Mouse (Mus musculus) retina, postnatal 7 days (tissue): Measurements from ENCODE around the gene Wdfy3.

Experiments
- DNase-seq: peaks from one replicate; pipeline ENCODE4 v3.0.0-alpha.2; 2012; ENCODE audit warnings: low read depth, low spot score

Gene Wdfy3

DNA sequence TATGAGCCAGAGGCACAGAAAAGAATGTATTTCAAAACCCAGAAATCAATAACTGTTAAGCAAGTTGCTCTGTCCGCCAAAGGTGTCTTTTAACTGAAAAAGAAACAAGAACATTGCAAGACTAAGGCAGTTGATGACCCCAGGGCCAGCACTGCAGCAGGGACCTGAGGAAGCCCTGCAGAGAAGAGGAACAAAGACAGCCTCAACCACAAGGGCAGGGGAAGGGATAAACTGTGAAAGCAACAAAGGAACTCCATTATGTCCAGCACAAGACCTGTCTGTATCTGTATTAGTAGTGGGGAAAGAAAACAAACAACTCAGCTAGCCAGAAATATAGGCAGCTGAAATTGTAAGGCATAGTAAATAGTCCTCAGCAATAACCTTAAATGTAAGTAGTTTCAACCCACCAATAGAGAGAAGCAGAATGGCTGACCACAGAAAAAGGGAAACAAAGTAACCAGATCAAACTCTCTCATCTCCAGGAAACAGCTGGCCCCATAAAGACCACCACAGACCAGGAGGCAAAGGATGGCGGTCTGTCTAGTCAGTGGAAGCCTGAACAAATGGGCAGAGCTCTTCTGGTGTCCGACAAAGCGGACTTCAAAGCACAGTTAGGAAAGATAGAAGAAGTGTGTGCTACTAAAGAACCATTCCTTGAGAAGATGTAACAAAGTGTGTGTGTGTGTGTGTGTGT is 283.7 kb downstream of the Wdfy3 start:
- DNase-seq: no peak

DNA sequence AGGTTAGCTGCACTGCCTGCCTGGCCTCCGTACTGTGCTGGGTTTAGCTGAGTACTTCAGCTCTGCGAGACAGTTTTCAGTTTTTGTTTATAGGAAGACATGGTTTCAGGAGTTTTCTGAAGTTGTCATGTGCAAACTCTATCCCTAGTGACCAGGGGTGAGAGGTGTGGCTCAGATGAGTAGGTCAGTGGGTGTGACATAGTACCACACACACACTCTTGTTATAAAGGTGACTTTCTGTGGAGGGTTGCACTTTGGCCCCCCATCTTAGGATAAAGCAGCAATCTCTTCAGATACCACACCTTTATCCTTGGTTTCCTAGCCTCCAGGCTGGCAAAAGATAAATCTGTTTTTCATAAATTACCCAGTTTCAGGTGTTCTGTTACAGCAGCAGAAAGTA is 284.9 kb downstream of the Wdfy3 start:
- DNase-seq: no peak

DNA sequence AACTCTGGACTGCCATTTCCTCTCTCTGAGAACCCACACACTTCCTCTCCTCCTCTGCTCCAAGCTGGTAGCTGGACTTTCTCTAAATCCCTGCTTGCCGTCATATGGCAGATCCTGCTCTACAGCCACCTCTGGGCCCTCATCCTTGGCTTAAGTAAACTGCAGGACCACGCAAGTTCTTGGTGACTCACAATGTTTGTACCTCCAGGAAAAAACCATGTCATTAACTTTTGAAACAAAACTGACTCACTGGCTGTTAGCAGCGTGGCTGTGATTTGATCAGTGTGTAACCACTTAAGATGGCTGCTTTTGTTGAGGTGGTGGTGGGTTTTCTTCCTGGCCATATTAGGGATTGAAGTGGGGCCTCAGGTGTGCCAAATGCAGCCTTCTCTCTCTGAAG is 285.4 kb downstream of the Wdfy3 start:
- no peak for DNase-seq
